Mouse (Mus musculus): ENCODE data around the gene Cnnm2.
"Not testable (repeated sequence)": the region's sequence is repeated elsewhere in the genome, so short reads cannot be mapped to it uniquely, and the experiment has no call there.

Gene Cnnm2

GRCm38 (mm10) chr19:46759909-46760308, 1.5 kb upstream of the Cnnm2 start:
- DNase-seq (ENCODE audit: low read depth, low spot score), result not testable (repeated sequence)

- DNase-seq (ENCODE audit: low read depth, low spot score), result peak; percentile 78
Measured at GRCm38 (mm10) chr19:46760375-46761160, 828 bp upstream of the Cnnm2 start.

GRCm38 (mm10) chr19:46761971-46762290, 535 bp downstream of the Cnnm2 start:
- no peak for DNase-seq (ENCODE audit: low read depth, low spot score)

GRCm38 (mm10) chr19:46762291-46762991, 1.0 kb downstream of the Cnnm2 start:
- DNase-seq (ENCODE audit: low read depth, low spot score), result no peak

GRCm38 (mm10) chr19:46762992-46763342, 1.6 kb downstream of the Cnnm2 start:
- no peak for DNase-seq (ENCODE audit: low read depth, low spot score)

- no peak for DNase-seq (ENCODE audit: low read depth, low spot score)
Measured at GRCm38 (mm10) chr19:46763356-46763755, 2.0 kb downstream of the Cnnm2 start.

- no peak for DNase-seq (ENCODE audit: low read depth, low spot score)
Measured at GRCm38 (mm10) chr19:46763932-46764762, 2.8 kb downstream of the Cnnm2 start.

GRCm38 (mm10) chr19:46764763-46765117, 3.3 kb downstream of the Cnnm2 start:
- no peak for DNase-seq (ENCODE audit: low read depth, low spot score)

- no peak for DNase-seq (ENCODE audit: low read depth, low spot score)
Measured at GRCm38 (mm10) chr19:46766125-46766524, 4.7 kb downstream of the Cnnm2 start.

- no peak for DNase-seq (ENCODE audit: low read depth, low spot score)
Measured at GRCm38 (mm10) chr19:46769759-46770158, 8.4 kb downstream of the Cnnm2 start.

GRCm38 (mm10) chr19:46771801-46772200, 10.4 kb downstream of the Cnnm2 start:
- no peak for DNase-seq (ENCODE audit: low read depth, low spot score)

GRCm38 (mm10) chr19:46776391-46776790, 15.0 kb downstream of the Cnnm2 start:
- DNase-seq (ENCODE audit: low read depth, low spot score), result no peak

- DNase-seq (ENCODE audit: low read depth, low spot score), result no peak
Measured at GRCm38 (mm10) chr19:46776850-46777249, 15.5 kb downstream of the Cnnm2 start.

GRCm38 (mm10) chr19:46777928-46778680, 16.7 kb downstream of the Cnnm2 start:
- DNase-seq (ENCODE audit: low read depth, low spot score), result no peak

- not testable (repeated sequence) for DNase-seq (ENCODE audit: low read depth, low spot score)
Measured at GRCm38 (mm10) chr19:46779130-46779529, 17.7 kb downstream of the Cnnm2 start.

- no peak for DNase-seq (ENCODE audit: low read depth, low spot score)
Measured at GRCm38 (mm10) chr19:46784038-46784437, 22.6 kb downstream of the Cnnm2 start.

GRCm38 (mm10) chr19:46784502-46784901, 23.1 kb downstream of the Cnnm2 start:
- no peak for DNase-seq (ENCODE audit: low read depth, low spot score)

GRCm38 (mm10) chr19:46785633-46786032, 24.2 kb downstream of the Cnnm2 start:
- no peak for DNase-seq (ENCODE audit: low read depth, low spot score)

- no peak for DNase-seq (ENCODE audit: low read depth, low spot score)
Measured at GRCm38 (mm10) chr19:46789782-46790181, 28.4 kb downstream of the Cnnm2 start.

- DNase-seq (ENCODE audit: low read depth, low spot score), result no peak
Measured at GRCm38 (mm10) chr19:46791360-46791759, 30.0 kb downstream of the Cnnm2 start.

GRCm38 (mm10) chr19:46791921-46792320, 30.5 kb downstream of the Cnnm2 start:
- DNase-seq (ENCODE audit: low read depth, low spot score), result no peak

GRCm38 (mm10) chr19:46792480-46792879, 31.1 kb downstream of the Cnnm2 start:
- no peak for DNase-seq (ENCODE audit: low read depth, low spot score)

All from skeletal muscle tissue, adult 2 months (tissue).